Mouse (Mus musculus): ENCODE measurements at regions not wholly inside any gene's neighbourhood (a gene's known extent, or its start where the extent isn't known, plus 50 kb on each side); places are given as distances from the start of the nearest gene placed in this dataset.

DNA sequence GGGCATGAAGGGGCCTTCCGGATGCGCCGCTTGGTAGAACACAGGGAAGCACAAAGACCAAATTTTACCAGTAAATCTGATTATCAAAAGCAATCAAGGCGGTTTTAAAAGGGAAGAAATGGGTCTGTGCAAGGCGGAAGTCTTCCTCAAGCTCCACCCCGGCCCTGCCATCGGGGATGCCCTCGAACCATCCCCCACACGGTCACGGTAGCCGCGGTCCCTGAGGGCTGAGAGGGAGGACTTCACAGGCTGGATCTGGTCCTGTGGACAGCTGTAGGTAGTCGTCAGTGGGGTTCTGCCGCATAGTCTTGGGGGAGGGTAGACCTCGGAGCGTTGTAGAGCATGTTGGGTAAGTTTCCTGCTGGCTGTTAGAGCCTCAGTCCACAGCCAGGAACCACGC, 104.9 kb downstream of the Tpra1 start:
- no peak for DNase-seq (ENCODE audit: low spot score)

DNA sequence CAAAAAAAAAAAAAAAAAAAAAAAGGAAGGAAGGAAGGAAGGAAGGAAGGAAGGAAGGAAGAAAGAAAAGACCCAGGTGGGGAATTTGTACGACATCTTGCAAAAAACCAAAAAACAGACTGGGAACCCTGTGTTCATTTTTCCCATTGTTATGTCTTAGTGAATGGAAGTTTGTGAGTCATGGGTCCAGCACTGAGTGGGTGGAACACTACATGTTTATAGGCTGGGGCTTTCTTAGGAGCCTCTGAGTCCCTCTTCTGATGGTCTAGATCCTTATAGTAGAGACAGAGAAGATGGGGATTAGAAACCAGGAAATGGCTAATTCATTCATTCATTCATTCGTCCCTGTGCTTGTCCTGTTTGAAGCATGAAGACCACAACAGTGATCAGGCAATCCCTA, 105.5 kb downstream of the Tpra1 start:
- DNase-seq (ENCODE audit: low spot score) = no peak

DNA sequence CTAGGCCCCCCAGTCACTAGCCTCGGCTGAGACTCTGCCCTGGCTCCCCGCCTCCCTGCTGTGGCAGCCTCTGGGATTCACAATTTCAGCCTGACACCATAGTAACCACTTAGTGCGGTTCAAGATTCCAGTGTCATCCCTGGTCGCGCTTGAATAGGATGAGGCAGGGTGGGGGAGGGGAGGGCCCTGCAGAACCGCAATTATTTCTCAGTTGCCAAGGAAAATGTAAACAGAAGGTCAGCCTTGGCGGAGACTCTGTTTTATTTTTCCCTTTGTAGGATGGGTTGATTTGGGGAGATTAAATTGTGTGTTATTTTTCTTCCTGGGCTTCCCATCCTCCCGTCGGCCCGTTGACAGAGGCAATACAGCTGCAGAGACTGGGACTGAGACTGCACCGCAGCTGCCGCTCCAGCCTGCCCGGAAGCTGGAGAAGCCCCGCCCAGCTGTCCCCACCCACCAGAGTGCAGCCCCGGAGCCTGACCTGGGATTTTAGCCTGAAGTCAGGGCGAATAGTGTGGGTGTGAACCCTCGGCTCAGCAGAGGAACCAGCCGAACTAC, 106.6 kb downstream of the Tpra1 start:
- DNase-seq (ENCODE audit: low spot score) = peak; percentile 27

DNA sequence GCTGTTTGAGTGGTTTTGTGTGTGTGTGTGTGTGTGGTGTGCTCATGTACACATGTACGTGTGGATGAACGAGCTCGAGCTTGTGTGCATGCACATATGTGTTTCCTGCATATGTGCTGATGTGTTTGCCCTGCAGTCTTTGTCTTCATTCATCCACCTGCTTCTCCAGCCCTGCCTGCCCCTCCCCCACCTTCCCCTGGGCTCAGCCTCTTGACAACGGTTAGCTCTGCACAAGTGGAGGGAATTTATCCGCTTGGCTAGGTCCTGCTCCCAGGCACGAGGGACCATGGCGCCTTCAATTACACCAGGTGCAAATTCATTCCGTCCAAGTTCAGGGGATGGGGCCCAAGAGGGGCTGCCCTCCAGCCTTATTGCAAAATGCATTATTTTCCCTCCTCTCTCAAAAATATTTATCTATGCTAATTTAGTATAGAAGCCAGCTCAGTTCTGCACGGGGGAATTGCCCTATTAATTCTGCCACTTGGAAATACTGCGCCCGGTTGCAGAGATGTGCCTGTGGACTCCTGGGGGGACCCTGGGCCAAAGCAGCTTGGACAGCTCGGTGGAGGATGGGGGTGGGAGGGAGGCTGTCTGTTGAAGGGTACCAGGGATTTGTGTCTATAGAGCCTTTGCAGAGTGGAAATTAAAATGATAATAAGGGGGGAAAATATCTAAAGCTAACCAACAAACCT, 111.1 kb downstream of the Tpra1 start:
- no peak for DNase-seq (ENCODE audit: low spot score)

DNA sequence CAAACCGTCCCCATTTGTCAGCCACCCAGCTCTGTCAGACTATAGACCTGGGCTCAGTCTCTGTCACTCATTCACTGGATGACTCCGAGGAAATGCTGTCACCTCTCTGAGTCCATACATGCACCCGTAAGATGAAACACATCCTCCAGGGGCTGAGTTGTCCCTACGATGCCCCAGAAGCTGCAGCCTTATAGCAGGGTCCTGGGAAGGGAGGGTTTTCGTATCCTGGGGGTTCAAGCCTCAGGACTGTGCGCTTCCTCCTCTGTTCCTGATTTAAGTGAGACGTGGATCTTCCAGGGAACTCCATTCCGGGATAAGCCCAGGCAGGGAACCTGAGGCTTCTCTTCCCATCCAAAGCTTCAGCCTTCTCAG, 111.6 kb downstream of the Tpra1 start:
- no peak for DNase-seq (ENCODE audit: low spot score)

DNA sequence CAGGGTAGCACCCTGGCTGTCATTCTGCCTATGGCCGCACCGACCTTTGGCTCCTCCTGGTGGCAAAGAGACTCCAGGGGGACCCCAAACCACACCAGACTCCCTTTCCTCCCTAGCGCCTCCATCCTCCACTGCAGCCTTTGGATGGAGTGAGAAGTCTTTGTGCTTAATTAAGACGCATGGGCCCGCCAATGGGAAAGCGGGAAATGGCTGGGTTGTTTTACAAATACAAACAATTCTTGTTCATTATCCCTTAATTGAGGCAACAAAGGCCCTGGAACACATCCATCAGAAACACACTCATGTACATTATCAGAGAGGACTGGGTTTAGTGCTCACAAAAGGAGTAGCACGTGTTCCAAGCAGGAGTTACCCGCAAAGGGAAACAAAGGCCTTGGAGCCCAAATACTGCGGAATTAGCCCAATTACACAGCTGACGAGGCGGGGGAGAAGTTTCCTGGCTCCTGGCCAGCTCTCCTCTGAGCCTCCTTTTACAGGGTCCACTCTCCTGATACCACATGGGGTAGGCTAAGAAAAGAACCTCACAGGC, 122.1 kb downstream of the Tpra1 start:
- no peak for DNase-seq (ENCODE audit: low spot score)

DNA sequence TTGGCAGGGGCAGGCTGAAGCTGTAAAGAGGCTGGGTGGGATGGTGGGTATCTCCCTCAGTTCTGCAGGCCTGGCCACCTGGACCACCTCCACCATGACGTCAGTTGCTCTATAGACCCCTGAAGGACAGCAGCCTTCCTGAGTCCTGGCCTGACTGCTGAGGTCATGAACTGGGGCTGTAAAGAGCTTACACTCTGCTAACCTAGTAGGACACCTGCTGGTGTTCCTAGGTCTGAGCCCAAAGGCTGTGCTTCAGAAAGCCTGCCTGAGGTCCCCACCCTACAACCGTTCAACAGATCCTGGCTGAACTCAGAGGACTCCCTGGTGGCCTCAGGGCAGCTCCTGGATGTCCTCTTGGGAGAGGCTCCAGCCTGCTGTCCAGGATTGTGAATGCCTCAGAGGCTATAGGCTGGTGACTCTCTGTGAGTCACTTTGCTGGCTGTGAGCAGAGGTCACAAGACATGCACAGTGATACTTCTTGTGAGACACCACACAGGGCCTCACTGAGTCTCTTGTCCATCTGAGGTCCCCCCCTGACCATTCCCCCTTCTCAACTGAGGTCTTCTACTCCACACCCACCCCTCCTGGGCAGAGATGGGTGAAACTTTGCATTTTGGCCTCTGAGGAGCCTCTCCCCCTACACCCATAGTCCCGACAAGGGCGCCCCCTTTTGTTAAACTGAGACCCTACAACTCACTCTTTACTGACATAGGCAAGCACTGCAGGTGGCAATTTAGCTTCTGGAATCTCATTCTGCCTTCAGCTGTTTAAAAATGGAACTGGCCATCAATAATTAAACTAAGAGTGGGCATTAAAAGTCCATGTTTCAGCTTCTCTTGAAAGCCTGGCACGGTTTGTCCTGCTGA, 131.6 kb downstream of the Tpra1 start:
- DNase-seq (ENCODE audit: low spot score) = no peak

DNA sequence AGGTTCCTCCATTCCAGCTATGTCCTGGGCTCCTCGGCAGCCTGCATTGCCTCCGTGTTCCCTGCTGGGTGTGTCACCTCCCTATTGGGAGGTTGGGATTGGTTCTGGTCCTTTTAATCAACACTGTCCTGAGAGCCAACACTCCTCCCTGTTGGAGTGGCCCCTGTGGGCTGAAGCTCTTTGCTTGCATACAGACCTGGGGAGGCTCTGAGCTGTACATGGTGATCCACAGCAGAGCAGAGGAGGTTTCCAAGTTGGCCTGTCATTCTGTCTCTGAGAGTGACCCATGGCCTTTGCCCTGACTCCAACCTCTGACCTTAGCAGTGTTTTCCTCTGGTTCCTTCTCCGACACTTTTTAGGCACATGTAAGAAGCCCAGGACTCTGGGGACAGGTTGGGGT, 132.4 kb downstream of the Tpra1 start:
- no peak for DNase-seq (ENCODE audit: low spot score)

DNA sequence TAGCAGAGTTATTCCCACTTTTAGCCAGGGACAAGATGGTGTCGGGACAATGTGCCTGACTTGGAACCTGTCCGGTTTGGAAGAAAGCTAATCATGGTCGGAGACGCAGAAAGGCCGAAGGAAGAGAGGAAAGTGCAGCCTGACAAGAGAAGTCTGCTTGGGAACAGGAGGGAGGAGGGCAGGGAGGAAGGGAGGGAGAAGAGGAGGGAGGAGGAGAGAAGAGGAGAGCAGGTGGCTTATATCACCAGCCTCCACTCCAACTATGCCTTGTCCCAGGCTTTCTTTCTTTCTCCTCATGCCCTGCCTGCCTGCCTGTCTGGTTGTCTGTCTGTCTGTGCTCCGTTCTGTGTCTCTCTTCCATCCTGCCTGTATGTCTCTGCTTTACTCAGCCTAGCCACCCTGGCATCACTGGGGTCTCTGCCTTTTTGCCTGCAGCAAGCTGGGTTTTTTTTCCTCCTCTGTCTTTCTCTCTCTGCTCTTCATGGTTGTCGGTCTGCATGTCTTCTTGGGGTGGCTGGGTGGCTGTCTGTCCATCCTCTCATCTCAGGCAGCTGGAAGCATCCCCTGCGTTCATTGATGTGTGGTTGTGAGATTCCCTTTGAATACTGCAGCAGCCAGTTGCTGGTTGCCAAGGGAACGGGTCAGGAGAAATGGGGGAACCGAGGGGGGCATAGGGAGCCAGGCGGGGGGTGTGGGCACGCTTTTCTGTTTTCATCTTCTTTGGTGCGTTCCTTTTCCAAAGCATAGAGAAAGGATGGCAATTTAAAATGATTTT, 133.2 kb downstream of the Tpra1 start:
- DNase-seq (ENCODE audit: low spot score) = no peak

DNA sequence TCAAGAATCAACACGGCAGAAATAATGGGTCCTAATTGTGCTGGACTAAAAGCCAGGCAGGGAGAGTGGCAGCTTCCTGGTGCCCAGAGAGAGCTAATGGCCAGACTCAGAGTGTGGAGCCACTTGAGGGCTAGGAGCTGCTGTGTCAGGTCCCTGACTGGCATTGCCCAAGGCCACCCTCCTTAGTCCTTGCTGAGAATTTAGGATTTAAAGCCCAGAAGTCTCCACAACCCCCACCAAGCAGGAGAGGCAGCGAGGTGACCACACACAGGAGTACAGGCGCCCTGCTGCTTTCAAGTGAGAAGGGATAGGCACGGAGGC, 133.7 kb downstream of the Tpra1 start:
- no peak for DNase-seq (ENCODE audit: low spot score)

DNA sequence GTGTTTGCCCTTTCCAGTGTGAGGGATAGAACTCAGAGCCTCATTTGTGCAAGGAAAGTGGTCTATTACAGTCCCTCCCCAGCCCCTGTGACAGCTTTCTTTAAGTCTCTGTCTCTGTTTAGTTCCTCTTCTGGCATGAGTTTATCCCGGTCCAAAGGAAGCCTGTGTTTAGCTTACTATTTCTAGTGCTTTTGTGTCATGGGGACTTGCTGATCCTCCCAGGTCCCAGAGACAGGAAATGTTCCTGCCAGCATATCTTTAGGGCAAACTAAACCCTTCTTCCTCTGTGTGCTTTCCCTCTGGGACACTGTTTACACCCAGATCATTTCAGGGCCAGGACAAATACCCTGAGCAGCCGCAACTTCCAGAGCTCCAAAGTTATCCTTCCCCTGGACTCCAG, 135.3 kb downstream of the Tpra1 start:
- DNase-seq (ENCODE audit: low spot score) = no peak

DNA sequence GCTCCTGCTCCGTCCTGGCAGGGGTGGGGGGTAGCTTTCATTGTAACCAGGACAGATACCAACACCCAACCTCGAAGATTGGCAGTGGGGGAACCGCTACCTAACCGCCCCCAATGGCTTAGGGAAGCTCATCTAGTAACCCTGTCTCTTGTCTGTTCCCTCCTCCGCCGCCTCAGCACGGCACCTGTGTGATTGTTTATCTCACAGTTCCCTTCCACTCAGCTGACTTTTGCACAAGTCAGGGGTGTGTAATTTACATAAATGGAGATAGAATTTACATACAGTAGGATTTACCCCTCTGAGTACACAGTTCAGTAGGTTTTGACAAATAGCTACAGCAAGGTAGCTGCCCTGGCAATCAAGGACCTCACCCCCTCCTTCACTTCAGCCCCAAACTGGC, 135.8 kb downstream of the Tpra1 start:
- no peak for DNase-seq (ENCODE audit: low spot score)

DNA sequence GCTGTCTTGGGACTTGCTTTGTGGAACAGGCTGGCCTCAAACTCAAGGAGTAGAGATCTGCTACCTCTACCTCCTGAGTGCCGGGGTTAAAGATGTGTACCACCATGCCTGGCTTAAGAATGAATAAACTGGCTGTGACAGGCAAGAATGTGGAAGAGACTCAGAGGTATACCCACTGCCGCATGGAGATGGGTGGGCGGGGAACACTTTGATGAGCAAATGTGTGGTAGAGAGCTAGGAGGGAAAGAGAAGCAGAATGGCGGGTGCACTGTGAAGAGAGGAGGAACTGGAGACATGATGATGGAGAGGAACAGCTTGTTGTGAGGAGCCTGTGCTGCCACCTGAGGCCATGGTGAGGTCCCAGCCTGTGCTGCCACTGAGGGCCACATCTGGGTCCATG, 138.9 kb downstream of the Tpra1 start:
- DNase-seq (ENCODE audit: low spot score) = no peak

DNA sequence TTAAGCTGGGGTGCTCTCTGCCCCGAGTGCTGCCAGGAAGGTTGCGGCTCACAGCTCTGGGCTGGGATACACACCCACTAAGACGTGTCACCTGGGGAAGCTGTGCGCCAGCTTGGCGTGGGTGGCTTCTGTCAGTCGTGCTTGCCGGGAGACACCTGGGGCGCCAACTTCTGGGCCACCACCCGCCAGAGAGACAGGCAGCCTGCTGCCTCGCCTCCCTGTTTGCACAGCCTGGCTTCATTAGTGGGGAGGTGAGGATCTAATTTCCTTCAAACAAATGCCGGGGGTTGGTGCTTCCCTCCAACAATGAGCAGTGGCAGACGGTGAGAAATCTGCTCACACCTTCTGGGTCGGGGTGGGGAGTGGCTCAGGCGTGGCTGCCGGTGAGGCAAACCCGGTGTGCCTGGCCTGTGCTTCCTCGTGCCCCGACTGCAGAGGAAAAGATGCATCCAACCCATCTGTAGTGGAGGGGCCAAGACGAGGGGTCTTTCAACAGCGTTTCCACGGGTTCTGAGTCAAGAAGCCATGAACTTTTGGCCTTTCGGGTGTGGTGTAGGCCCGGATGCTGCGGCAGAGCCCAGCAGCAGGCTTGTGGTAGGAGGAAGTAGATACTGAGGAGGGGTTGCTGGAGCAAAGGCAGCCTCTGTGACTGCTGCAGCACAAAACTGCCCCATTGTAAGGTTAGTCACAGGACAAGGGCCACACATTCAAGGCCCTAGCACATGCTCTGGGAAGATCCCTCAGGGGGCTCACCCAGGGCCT, 140.6 kb downstream of the Tpra1 start:
- no peak for DNase-seq (ENCODE audit: low spot score)

DNA sequence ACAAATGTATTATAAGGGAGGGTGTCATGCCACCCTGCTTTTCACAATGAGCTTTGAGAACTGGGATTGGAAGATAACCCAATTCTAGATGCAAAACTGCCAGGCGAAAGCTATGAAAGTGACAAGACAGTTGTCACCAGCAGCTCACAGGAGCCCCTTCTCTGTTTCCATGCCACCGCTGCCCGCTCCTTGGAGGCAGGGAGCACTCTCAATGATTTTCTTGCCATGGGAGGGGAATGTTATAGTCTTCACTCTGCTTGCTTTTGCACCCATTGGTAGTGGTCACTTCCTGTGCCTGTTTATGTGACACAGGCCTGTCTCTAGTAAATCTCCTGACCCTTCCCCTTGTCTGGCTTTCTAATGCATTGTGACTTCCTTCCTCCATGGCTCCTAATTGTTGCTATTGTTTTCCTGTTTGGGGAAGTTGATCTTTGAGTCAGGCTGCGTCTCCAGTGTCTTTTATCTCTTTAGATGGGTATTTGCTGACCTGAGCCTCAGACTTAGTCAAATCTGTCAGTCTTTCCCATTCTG, 143.4 kb downstream of the Tpra1 start:
- no peak for DNase-seq (ENCODE audit: low spot score)

DNA sequence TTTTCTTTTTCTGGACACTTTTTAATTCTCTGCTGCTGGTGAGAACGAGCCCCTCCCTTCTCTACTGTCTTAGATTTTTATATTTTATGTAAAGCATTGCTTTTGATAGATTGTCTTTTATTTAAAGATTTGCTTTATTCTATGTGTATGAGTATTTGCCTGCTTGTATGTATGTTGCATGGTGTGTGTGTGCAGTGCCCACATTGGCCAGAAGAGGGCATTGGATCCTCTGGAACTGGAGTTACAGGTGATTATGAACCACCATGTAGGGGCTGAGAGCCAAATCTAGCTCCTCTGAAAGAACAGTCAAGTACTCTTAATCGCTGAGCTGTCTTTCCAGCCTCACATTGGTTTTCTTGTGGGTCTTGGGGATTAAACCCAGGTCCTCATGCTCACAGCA, 144.4 kb downstream of the Tpra1 start:
- no peak for DNase-seq (ENCODE audit: low spot score)

DNA sequence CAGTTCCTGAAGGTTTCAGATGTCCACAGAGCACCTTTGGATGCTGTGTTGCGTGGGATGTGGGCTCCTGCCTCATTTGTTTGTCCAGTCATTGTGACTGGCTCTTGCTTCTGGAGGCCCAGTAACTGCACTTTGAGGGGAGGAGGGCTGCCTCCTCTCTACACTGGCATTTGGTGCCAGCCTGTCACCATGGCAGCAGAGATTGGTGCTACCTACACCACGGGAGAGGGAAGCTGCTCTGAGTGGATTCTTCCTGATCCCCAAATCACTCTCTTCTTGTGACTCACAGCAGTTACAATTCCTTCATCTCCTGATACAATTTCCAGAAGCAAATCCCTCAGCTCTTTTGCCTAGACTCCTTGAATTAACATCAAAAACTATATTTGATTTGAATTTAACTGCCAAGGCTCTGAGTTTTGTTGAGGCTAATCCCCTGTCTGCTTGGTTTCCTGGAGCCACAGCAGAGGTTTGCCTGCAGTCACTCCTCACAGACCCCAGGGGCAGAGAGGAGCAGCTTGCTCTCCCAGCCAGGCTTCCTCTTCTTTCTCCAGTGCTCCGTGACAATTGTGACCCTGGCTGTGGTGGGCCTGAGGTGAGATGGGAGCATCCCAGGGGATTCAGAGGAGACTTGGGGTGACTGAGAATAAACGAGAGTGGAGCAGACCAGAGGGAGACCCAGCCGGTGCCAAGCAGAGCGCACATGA, 145.7 kb downstream of the Tpra1 start:
- DNase-seq (ENCODE audit: low spot score) = no peak

DNA sequence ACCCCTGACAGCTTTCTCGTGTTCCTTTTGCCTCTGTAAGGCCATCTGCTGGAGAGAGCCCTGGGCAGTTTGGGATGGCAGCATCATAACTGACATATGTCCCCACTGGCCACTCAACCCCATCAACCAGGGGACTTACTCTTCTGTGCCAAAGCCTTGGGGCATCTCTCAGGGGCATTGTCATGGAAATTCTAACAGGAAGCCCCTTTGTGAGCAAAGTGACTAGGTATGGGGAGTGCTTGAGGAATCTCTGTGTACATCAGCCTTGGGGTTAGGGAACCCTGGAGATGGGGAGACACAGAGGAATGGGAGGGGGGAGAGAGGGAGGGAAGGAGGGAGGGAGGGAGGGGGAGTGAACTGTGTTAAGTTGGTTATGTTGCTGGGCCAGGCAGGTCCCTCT, 147.2 kb downstream of the Tpra1 start:
- no peak for DNase-seq (ENCODE audit: low spot score)

DNA sequence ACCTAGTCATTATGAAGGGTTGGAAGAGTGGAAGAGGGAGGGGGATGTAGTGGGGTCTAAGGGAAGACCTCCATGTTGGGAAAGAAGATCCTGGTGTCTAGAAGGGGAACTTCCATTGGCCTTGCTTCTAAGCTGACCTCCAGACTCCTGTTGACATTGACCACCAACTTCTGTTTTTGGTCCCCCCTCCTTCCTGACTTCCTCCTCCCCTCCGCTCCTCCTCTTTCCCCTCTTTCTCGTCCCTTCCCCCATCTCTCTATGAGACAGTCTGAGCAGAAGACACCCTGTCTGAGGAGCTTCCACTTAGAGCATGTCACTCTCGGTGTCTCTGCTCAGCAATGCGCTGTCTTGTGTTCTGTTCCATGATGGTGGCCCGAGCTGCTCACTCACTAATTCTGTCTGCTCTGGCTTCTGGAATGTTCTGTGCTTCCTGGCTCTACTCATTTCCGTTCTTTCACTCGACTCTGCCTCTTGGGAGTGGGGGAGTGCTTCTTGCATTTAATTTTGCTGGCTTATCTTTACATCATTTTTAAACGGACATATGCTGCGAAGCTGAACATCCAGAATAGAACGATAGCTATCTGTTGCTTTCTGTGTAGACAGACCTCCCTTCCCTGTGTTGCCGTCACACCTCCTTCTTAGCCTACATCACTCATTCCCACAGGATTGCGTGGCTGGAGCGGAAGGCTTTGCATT, 148.7 kb downstream of the Tpra1 start:
- DNase-seq (ENCODE audit: low spot score) = no peak

DNA sequence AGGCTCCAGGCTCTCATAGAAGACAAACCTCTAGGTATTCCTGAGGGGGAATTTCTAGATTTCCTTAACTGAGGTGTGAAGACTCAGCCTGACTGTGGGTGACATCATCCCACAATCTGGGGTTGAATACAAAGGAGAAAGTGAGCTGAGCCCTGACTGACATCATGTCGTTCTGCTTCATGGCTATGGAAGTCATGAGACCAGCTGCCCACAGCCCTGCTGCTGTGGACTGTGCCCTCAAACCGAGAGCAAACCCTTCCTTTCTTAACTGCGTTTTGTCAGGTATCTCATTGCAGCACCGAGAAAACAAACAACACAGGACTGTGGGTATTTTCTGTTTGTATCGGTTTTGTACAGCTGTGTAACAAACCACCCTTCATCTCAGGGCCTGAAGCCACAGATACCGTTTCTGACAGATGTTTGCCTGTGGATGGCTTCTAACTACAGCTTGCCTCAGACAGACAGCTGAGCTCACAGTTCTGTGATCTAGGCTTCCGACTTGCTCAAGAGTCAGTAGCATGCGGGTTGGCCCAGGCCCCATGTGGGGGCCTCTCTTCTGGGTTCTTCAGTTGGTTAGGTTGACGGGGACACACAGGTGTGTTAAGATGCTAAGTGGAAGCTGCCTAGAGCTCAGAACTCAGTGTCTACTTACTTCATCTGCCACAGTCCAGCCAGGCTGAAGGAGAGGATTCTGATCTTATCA, 150.9 kb downstream of the Tpra1 start:
- no peak for DNase-seq (ENCODE audit: low spot score)
